Mouse (Mus musculus): ENCODE measurements around the gene Rnf208. TPM values are rescaled to one million over a fixed set of nuclear protein-coding genes. Genes with fewer than 3 reads are reported as not detected.

Rnf208 gene
- polyA plus RNA-seq, 1 experiment from 2014 or later, result 34.0 TPM

Other genes starting within 250 kb of the Rnf208 start
- gene Nsmf, start 187.9 kb upstream of the Rnf208 start, polyA plus RNA-seq (2014; fragmentation: Nextera tagmentation; extraction: Ambion mirVana), result 52.6 and 56.1 TPM in 2 replicates
- not detected in 2 replicates for gene Entpd8, start 162.0 kb upstream of the Rnf208 start, polyA plus RNA-seq (2014; fragmentation: Nextera tagmentation; extraction: Ambion mirVana)
- gene Noxa1, start 147.1 kb upstream of the Rnf208 start, polyA plus RNA-seq (2014; fragmentation: Nextera tagmentation; extraction: Ambion mirVana), result 0.29 TPM in 1 of 2 replicates, not detected in the other
- 53.7 and 57.8 TPM in 2 replicates for gene Nrarp, start 61.5 kb upstream of the Rnf208 start, polyA plus RNA-seq (2014; fragmentation: Nextera tagmentation; extraction: Ambion mirVana)
- 1.6 and 1.9 TPM in 2 replicates for gene Tor4a, start 45.4 kb upstream of the Rnf208 start, polyA plus RNA-seq (2014; fragmentation: Nextera tagmentation; extraction: Ambion mirVana)
- 94.8 and 99.8 TPM in 2 replicates for gene Nelfb, start 30.8 kb upstream of the Rnf208 start, polyA plus RNA-seq (2014; fragmentation: Nextera tagmentation; extraction: Ambion mirVana)
- gene Stpg3, start 27.6 kb upstream of the Rnf208 start, polyA plus RNA-seq (2014; fragmentation: Nextera tagmentation; extraction: Ambion mirVana), result not detected in 2 replicates
- gene Fam166a, start 23.5 kb upstream of the Rnf208 start, polyA plus RNA-seq (2014; fragmentation: Nextera tagmentation; extraction: Ambion mirVana), result not detected in 2 replicates
- gene Tubb4b, start 17.6 kb upstream of the Rnf208 start, polyA plus RNA-seq (2014; fragmentation: Nextera tagmentation; extraction: Ambion mirVana), result 515 and 528 TPM in 2 replicates
- gene Slc34a3, start 7.9 kb upstream of the Rnf208 start, polyA plus RNA-seq (2014; fragmentation: Nextera tagmentation; extraction: Ambion mirVana), result not detected in 2 replicates
- not detected in 2 replicates for gene Rnf224, start 5.5 kb upstream of the Rnf208 start, polyA plus RNA-seq (2014; fragmentation: Nextera tagmentation; extraction: Ambion mirVana)
- not detected in 2 replicates for gene Cysrt1, start 197 bp downstream of the Rnf208 start, polyA plus RNA-seq (2014; fragmentation: Nextera tagmentation; extraction: Ambion mirVana)
- gene AL732309.1, start 4.6 kb downstream of the Rnf208 start, polyA plus RNA-seq (2014; fragmentation: Nextera tagmentation; extraction: Ambion mirVana), result 5.1 and 6.6 TPM in 2 replicates
- gene Tmem203, start 13.2 kb downstream of the Rnf208 start, polyA plus RNA-seq (2014; fragmentation: Nextera tagmentation; extraction: Ambion mirVana), result 11.4 and 13.0 TPM in 2 replicates
- gene Tprn, start 20.4 kb downstream of the Rnf208 start, polyA plus RNA-seq (2014; fragmentation: Nextera tagmentation; extraction: Ambion mirVana), result 4.0 and 5.3 TPM in 2 replicates
- gene Ssna1, start 30.2 kb downstream of the Rnf208 start, polyA plus RNA-seq (2014; fragmentation: Nextera tagmentation; extraction: Ambion mirVana), result 217 and 227 TPM in 2 replicates
- gene Anapc2, start 30.2 kb downstream of the Rnf208 start, polyA plus RNA-seq (2014; fragmentation: Nextera tagmentation; extraction: Ambion mirVana), result 120 and 128 TPM in 2 replicates
- not detected in 2 replicates for gene Tmem210, start 45.9 kb downstream of the Rnf208 start, polyA plus RNA-seq (2014; fragmentation: Nextera tagmentation; extraction: Ambion mirVana)
- not detected in 2 replicates for gene Lrrc26, start 47.7 kb downstream of the Rnf208 start, polyA plus RNA-seq (2014; fragmentation: Nextera tagmentation; extraction: Ambion mirVana)
- gene Grin1, start 76.9 kb downstream of the Rnf208 start, polyA plus RNA-seq (2014; fragmentation: Nextera tagmentation; extraction: Ambion mirVana), result 2.5 and 3.7 TPM in 2 replicates
- 65.8 and 87.4 TPM in 2 replicates for gene Man1b1, start 90.1 kb downstream of the Rnf208 start, polyA plus RNA-seq (2014; fragmentation: Nextera tagmentation; extraction: Ambion mirVana)
- 16.2 and 20.6 TPM in 2 replicates for gene Dpp7, start 114.1 kb downstream of the Rnf208 start, polyA plus RNA-seq (2014; fragmentation: Nextera tagmentation; extraction: Ambion mirVana)
- gene Uap1l1, start 123.4 kb downstream of the Rnf208 start, polyA plus RNA-seq (2014; fragmentation: Nextera tagmentation; extraction: Ambion mirVana), result 5.1 and 7.0 TPM in 2 replicates
- 49.2 and 53.7 TPM in 2 replicates for gene Sapcd2, start 130.1 kb downstream of the Rnf208 start, polyA plus RNA-seq (2014; fragmentation: Nextera tagmentation; extraction: Ambion mirVana)
- gene Entpd2, start 153.6 kb downstream of the Rnf208 start, polyA plus RNA-seq (2014; fragmentation: Nextera tagmentation; extraction: Ambion mirVana), result 0.12 TPM in 1 of 2 replicates, not detected in the other
- 133 TPM in 2 replicates for gene Npdc1, start 157.1 kb downstream of the Rnf208 start, polyA plus RNA-seq (2014; fragmentation: Nextera tagmentation; extraction: Ambion mirVana)
- 0.11 TPM in 1 of 2 replicates, not detected in the other for gene Fut7, start 181.0 kb downstream of the Rnf208 start, polyA plus RNA-seq (2014; fragmentation: Nextera tagmentation; extraction: Ambion mirVana)
- gene Abca2, start 186.4 kb downstream of the Rnf208 start, polyA plus RNA-seq (2014; fragmentation: Nextera tagmentation; extraction: Ambion mirVana), result 5.0 and 5.6 TPM in 2 replicates
- 0.72 and 0.89 TPM in 2 replicates for gene Clic3, start 214.6 kb downstream of the Rnf208 start, polyA plus RNA-seq (2014; fragmentation: Nextera tagmentation; extraction: Ambion mirVana)
- 22.0 and 26.3 TPM in 2 replicates for gene Paxx, start 218.8 kb downstream of the Rnf208 start, polyA plus RNA-seq (2014; fragmentation: Nextera tagmentation; extraction: Ambion mirVana)
- 0.43 TPM in 1 of 2 replicates, not detected in the other for gene Ptgds, start 227.8 kb downstream of the Rnf208 start, polyA plus RNA-seq (2014; fragmentation: Nextera tagmentation; extraction: Ambion mirVana)